Mouse (Mus musculus): ENCODE measurements around the gene Apoc3. TPM values are rescaled to one million over a fixed set of nuclear protein-coding genes. Genes with fewer than 3 reads are reported as not detected.

Apoc3 gene
- polyA plus RNA-seq, 1 experiment from 2014 or later: not detected

GRCm38 (mm10) chr9:46206834-46207500, 28.5 kb downstream of the Apoc3 start:
- DNase-seq (ENCODE audit: low spot score): no peak
- Histone ChIP-seq H3K4me3 (no peak overlapping the region), H3K4me1 (peaks cover 29% of the 10 kb centered on the region), H3K36me3 (replicated peaks) (peaks cover 97% of the 10 kb centered on the region), H3K9me3 (no peaks in the 10 kb centered on the region), H3K27ac (replicated peaks) (no peak overlapping the region), H3K27me3 (replicated peaks; ENCODE audit: low read depth, poor library complexity, severe bottlenecking) (no peaks in the 10 kb centered on the region)
- 77% methylated on average over 10 of the region's 10 CpGs for WGBS

DNA sequence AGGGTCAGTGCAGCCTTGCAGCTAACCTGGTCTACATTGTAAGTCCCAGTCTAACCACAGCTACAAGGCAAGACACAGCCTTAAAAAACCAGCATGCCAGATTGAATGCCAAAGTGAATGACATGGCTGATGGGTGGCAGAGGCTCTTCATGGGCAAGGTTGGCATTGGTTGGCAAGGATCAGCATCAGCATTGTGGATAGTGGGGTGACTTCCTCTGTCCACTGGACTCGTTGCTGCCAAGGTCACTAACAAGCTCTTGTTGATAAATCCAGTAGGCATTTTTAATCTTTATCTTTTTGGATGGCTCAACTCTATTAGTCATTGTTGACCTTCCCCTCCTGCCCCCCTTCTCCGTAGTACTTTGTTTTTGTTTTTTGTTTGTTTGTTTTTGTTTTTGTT, 35.8 kb downstream of the Apoc3 start:
- 86% methylated on average over 2 of the region's 2 CpGs for WGBS
- no peak for DNase-seq (ENCODE audit: low spot score)
- no peaks in the 10 kb centered on the region for H3K4me1 ChIP-seq
- no peaks in the 10 kb centered on the region for H3K27me3 ChIP-seq (replicated peaks; ENCODE audit: low read depth, poor library complexity, severe bottlenecking)
- no peak overlapping the region for H3K4me3 ChIP-seq
- H3K36me3 ChIP-seq (replicated peaks): peaks cover 96% of the 10 kb centered on the region
- no peak overlapping the region for H3K27ac ChIP-seq (replicated peaks)
- H3K9me3 ChIP-seq: no peaks in the 10 kb centered on the region

- Histone ChIP-seq H3K27ac (replicated peaks) (no peak overlapping the region), H3K4me1 (no peaks in the 10 kb centered on the region), H3K4me3 (no peak overlapping the region), H3K27me3 (replicated peaks; ENCODE audit: low read depth, poor library complexity, severe bottlenecking) (no peaks in the 10 kb centered on the region), H3K9me3 (no peaks in the 10 kb centered on the region), H3K36me3 (replicated peaks) (peaks cover 95% of the 10 kb centered on the region)
- no peak for DNase-seq (ENCODE audit: low spot score)
- 92% methylated on average over 7 of the region's 7 CpGs for WGBS
Measured at GRCm38 (mm10) chr9:46198936-46199335, 36.5 kb downstream of the Apoc3 start.

DNA sequence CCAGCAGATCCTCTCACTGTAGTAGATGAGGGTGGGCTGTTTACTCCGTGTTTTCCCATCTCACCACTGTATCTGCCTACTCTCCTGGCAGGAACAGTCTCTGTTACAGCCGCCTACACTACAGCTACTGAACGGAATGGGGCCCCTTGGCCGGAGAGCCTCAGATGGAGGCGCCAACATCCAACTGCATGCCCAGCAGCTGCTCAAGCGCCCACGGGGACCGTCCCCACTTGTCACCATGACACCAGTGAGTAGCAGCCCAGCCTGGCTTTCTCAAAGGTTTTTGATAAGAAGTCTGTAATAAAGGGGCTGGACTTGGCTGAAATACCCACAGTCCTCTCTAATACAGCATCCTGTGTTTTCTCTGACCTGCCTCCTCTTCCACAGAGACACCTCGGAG, 37.0 kb downstream of the Apoc3 start:
- Histone ChIP-seq H3K36me3 (replicated peaks) (peaks cover 94% of the 10 kb centered on the region), H3K27me3 (replicated peaks; ENCODE audit: low read depth, poor library complexity, severe bottlenecking) (no peaks in the 10 kb centered on the region), H3K27ac (replicated peaks) (no peak overlapping the region), H3K4me1 (no peaks in the 10 kb centered on the region), H3K9me3 (no peaks in the 10 kb centered on the region), H3K4me3 (no peak overlapping the region)
- DNase-seq (ENCODE audit: low spot score): no peak
- 94% methylated on average over 9 of the region's 9 CpGs for WGBS

DNA sequence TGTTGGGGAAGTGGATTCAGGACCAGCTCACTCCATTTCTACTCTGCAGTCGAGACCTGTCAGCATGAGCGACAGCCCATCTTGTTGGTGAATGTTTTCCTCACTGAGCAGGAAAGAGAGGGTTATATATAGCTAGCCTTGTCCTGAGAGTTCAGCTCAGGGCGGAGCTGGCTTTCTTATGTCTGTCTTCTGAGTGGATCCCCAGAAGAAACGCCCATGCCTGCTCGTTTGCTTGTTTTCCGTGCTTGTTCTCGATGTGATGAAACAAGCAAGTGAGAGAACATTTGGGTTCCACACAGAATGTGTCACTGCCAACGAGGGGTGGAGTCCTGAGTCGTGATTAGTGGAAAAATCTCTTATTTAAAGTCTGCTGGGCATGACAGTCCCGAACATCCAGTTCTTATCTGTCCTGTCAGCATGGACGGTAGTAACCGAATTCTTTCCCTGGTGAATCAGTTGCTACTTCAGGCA, 38.7 kb downstream of the Apoc3 start:
- no peak for DNase-seq (ENCODE audit: low spot score)
- Histone ChIP-seq H3K4me3 (no peak overlapping the region), H3K4me1 (no peaks in the 10 kb centered on the region), H3K27ac (replicated peaks) (no peak overlapping the region), H3K27me3 (replicated peaks; ENCODE audit: low read depth, poor library complexity, severe bottlenecking) (no peaks in the 10 kb centered on the region), H3K9me3 (no peaks in the 10 kb centered on the region), H3K36me3 (replicated peaks) (peaks cover 78% of the 10 kb centered on the region)
- WGBS: 84% methylated on average over 12 of the region's 12 CpGs

DNA sequence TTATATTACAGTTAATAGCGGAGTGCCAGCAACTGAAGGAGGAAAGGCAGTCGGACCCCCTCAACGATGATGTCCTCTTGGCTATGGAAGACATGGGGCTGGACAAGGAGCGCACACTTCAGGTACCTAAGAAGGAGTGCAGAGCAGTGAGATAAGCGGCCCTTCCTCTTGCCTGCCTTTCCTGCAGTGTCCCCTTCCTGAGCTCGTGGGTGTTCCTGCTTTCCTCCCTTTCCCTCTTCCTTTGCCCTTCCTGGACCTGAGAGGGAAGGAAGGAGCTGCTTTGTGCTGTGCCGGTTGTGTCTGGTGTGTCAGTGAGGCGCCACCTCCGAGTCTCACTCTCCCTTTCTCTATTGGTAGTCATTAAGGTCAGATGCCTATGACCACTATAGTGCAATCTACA, 40.6 kb downstream of the Apoc3 start:
- 84% methylated on average over 9 of the region's 9 CpGs for WGBS
- peaks cover 60% of the 10 kb centered on the region for H3K36me3 ChIP-seq (replicated peaks)

DNA sequence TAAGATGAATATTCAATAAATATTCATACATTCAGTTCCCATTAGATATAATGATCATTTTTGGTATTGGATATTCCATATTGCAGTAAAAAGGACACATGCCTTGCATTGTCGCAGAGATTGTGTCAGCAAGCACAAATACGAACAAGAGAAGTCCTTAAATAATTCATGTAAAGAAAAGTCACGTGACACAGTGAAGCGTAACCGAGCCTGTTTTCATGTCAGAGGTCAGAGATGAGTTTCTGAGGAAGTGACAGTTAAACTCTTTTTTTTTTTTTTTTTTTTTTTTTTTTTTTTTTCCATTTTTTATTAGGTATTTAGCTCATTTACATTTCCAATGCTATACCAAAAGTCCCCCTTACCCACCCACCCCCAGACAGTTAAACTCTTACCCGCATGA, 42.8 kb downstream of the Apoc3 start:
- Histone ChIP-seq H3K27ac (replicated peaks) (no peak overlapping the region), H3K27me3 (replicated peaks; ENCODE audit: low read depth, poor library complexity, severe bottlenecking) (no peaks in the 10 kb centered on the region), H3K9me3 (no peaks in the 10 kb centered on the region), H3K4me1 (peaks cover 4% of the 10 kb centered on the region; the same call in 1 of the 2 replicates), H3K36me3 (replicated peaks) (peaks cover 43% of the 10 kb centered on the region), H3K4me3 (no peak overlapping the region)
- no peak for DNase-seq (ENCODE audit: low spot score)
- 87% methylated on average over 6 of the region's 6 CpGs for WGBS

More for the DNA sequence above, 40.6 kb downstream of the Apoc3 start:
- Histone ChIP-seq H3K27ac (replicated peaks) (no peak overlapping the region), H3K4me1 (peaks cover 2% of the 10 kb centered on the region; the same call in 1 of the 2 replicates), H3K4me3 (no peak overlapping the region), H3K27me3 (replicated peaks; ENCODE audit: low read depth, poor library complexity, severe bottlenecking) (no peaks in the 10 kb centered on the region), H3K9me3 (no peaks in the 10 kb centered on the region)
- no peak for DNase-seq (ENCODE audit: low spot score)

- Histone ChIP-seq H3K36me3 (replicated peaks) (peaks cover 36% of the 10 kb centered on the region), H3K4me1 (peaks cover 4% of the 10 kb centered on the region; the same call in 1 of the 2 replicates), H3K9me3 (no peaks in the 10 kb centered on the region), H3K27ac (replicated peaks) (no peak overlapping the region), H3K27me3 (replicated peaks; ENCODE audit: low read depth, poor library complexity, severe bottlenecking) (no peaks in the 10 kb centered on the region), H3K4me3 (no peak overlapping the region)
- 59% methylated on average over 1 of the region's 1 CpGs for WGBS
- no peak for DNase-seq (ENCODE audit: low spot score)
Measured at GRCm38 (mm10) chr9:46191644-46192043, 43.8 kb downstream of the Apoc3 start.

DNA sequence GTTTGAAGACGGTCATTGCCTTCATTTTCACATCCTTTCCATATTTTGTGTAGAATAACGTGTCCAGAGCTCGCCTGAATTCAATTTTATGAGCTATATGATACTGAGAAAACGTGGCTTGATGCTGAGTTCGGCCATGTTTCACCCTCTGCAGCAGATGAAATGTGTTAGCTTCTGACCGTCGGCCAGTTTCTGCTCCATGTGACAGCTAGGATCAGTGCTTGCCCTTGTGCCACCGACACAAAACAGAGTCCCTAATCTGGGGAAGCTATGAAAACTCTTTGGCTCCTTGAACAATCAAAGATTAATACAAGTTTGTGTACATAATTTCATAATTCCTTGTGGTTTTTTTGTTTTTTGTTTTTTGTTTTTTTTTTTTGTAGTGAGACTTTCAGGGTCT, 44.2 kb downstream of the Apoc3 start:
- no peaks in the 10 kb centered on the region for H3K27me3 ChIP-seq (replicated peaks; ENCODE audit: low read depth, poor library complexity, severe bottlenecking)
- DNase-seq (ENCODE audit: low spot score): no peak
- no peaks in the 10 kb centered on the region for H3K9me3 ChIP-seq
- 70% methylated on average over 8 of the region's 8 CpGs for WGBS
- no peak overlapping the region for H3K27ac ChIP-seq (replicated peaks)
- no peak overlapping the region for H3K4me3 ChIP-seq
- peaks cover 4% of the 10 kb centered on the region; the same call in 1 of the 2 replicates for H3K4me1 ChIP-seq
- peaks cover 32% of the 10 kb centered on the region for H3K36me3 ChIP-seq (replicated peaks)

- Histone ChIP-seq H3K36me3 (replicated peaks) (peaks cover 19% of the 10 kb centered on the region), H3K4me1 (peaks cover 4% of the 10 kb centered on the region; the same call in 1 of the 2 replicates), H3K27ac (replicated peaks) (no peak overlapping the region), H3K27me3 (replicated peaks; ENCODE audit: low read depth, poor library complexity, severe bottlenecking) (no peaks in the 10 kb centered on the region), H3K9me3 (no peaks in the 10 kb centered on the region), H3K4me3 (no peak overlapping the region)
- WGBS: 84% methylated on average over 10 of the region's 10 CpGs
- DNase-seq (ENCODE audit: low spot score): no peak
Measured at GRCm38 (mm10) chr9:46189381-46189780, 46.1 kb downstream of the Apoc3 start.

GRCm38 (mm10) chr9:46188956-46189355, 46.5 kb downstream of the Apoc3 start:
- no peaks in the 10 kb centered on the region for H3K9me3 ChIP-seq
- WGBS: 73% methylated on average over 5 of the region's 5 CpGs
- DNase-seq (ENCODE audit: low spot score): no peak

GRCm38 (mm10) chr9:46188370-46188769, 47.1 kb downstream of the Apoc3 start:
- DNase-seq (ENCODE audit: low spot score): no peak
- Histone ChIP-seq H3K4me3 (no peak overlapping the region), H3K27ac (replicated peaks) (no peak overlapping the region), H3K27me3 (replicated peaks; ENCODE audit: low read depth, poor library complexity, severe bottlenecking) (no peaks in the 10 kb centered on the region), H3K9me3 (no peaks in the 10 kb centered on the region), H3K4me1 (peaks cover 4% of the 10 kb centered on the region; the same call in 1 of the 2 replicates), H3K36me3 (replicated peaks) (peaks cover 13% of the 10 kb centered on the region)
- WGBS: 81% methylated on average over 4 of the region's 4 CpGs

More at GRCm38 (mm10) chr9:46188956-46189355, 46.5 kb downstream of the Apoc3 start:
- H3K36me3 ChIP-seq (replicated peaks): peaks cover 16% of the 10 kb centered on the region
- H3K4me3 ChIP-seq: no peak overlapping the region
- H3K27ac ChIP-seq (replicated peaks): no peak overlapping the region
- peaks cover 4% of the 10 kb centered on the region; the same call in 1 of the 2 replicates for H3K4me1 ChIP-seq
- H3K27me3 ChIP-seq (replicated peaks; ENCODE audit: low read depth, poor library complexity, severe bottlenecking): no peaks in the 10 kb centered on the region

GRCm38 (mm10) chr9:46186387-46186786, 49.0 kb downstream of the Apoc3 start:
- DNase-seq (ENCODE audit: low spot score): no peak

More at GRCm38 (mm10) chr9:46186387-46186786, 49.0 kb downstream of the Apoc3 start:
- no peak overlapping the region for H3K27ac ChIP-seq (replicated peaks)
- WGBS: 87% methylated on average over 1 of the region's 1 CpGs
- H3K9me3 ChIP-seq: no peaks in the 10 kb centered on the region
- H3K4me1 ChIP-seq: peaks cover 4% of the 10 kb centered on the region; the same call in 1 of the 2 replicates
- no peak overlapping the region for H3K4me3 ChIP-seq
- H3K27me3 ChIP-seq (replicated peaks; ENCODE audit: low read depth, poor library complexity, severe bottlenecking): no peaks in the 10 kb centered on the region
- H3K36me3 ChIP-seq (replicated peaks): peaks cover 13% of the 10 kb centered on the region
